Comparison of ENCODE assay signal across 8 mouse cellular contexts in genomic region chr16:35627992-35628607, GRCm38 (mm10).
A peak's percentile ranks its signal among the peaks of the same experiment; 100 is the strongest.
DNase-seq lines count a peak whose midpoint lies in the region; ATAC-seq and TF ChIP-seq lines count a peak whose summit lies in the region.

No protein-coding gene starts in this region.

- no peak for TF ChIP-seq EP300 in heart, postnatal 0 days (IDR thresholded peaks at IDR 0.05; ENCODE audit: low read depth)

- H3K4me2 ChIP-seq in heart, postnatal 0 days (ENCODE audit: low read depth, low read length): no peak overlapping the region
- no peak overlapping the region for H3K4me2 ChIP-seq in lung, embryonic 14.5 days

- 0 out of 2 replicates have a peak, but pooled peaks have one; percentile 51 for ATAC-seq in heart, postnatal 0 days (ENCODE audit: insufficient read depth, low read depth)
- peak; percentile 50; the same call in 1 of the 2 replicates for ATAC-seq in lung, embryonic 14.5 days (ENCODE audit: insufficient read depth)

- peak; percentile 82 for DNase-seq in brain, adult 2 months (ENCODE audit: low read depth, low spot score)
- peak; percentile 52 for DNase-seq in heart, postnatal 0 days (ENCODE audit: low spot score)
- peak; percentile 73 to 94 for DNase-seq in kidney, postnatal 36 days
- DNase-seq in lung, embryonic 14.5 days: peak; percentile 88
- DNase-seq in retina, adult 2 months (ENCODE audit: low read depth, low spot score): peak; percentile 48
- DNase-seq in thymus, postnatal 36 days: peak; percentile 52 to 61

- H3K9ac ChIP-seq in heart, postnatal 0 days (replicated peaks; ENCODE audit: low read depth, low read length): no peak overlapping the region
- H3K9ac ChIP-seq in lung, embryonic 14.5 days: no peak overlapping the region

- no peaks in the 10 kb centered on the region for H3K9me3 ChIP-seq in E14TG2a.4 (ENCODE audit: low read length)
- no peaks in the 10 kb centered on the region for H3K9me3 ChIP-seq in heart, postnatal 0 days (replicated peaks; ENCODE audit: control insufficient read depth, low read length)
- no peaks in the 10 kb centered on the region for H3K9me3 ChIP-seq in lung, embryonic 14.5 days (ENCODE audit: low read depth, low read length)

- H3K27ac ChIP-seq in embryonic fibroblast, embryonic 13.5 days (ENCODE audit: insufficient read depth, low read length): no peak overlapping the region
- H3K27ac ChIP-seq in heart, postnatal 0 days (ENCODE audit: low read depth): no peak overlapping the region
- no peak overlapping the region for H3K27ac ChIP-seq in lung, embryonic 14.5 days (ENCODE audit: low read depth)

- no peak for TF ChIP-seq POLR2A in embryonic fibroblast, embryonic 13.5 days (IDR thresholded peaks at IDR 0.05; ENCODE audit: low read depth, low read length)

- 41% methylated on average over 10 of the region's 10 CpGs for WGBS in heart, postnatal 0 days
- WGBS in lung, embryonic 14.5 days: 31% methylated on average over 10 of the region's 10 CpGs

- peak; percentile 74 for TF ChIP-seq CTCF in E14TG2a.4 (conservative IDR thresholded peaks at IDR 0.05; ENCODE audit: low read length)
- peak; percentile 89 for TF ChIP-seq CTCF in embryonic fibroblast, embryonic 13.5 days (IDR thresholded peaks at IDR 0.05; ENCODE audit: borderline replicate concordance, insufficient read depth, low read length)
- peak; percentile 87 for TF ChIP-seq CTCF in heart, postnatal 0 days (IDR thresholded peaks at IDR 0.05; ENCODE audit: low read depth)
- TF ChIP-seq CTCF in lung, embryonic 14.5 days (IDR thresholded peaks at IDR 0.05; ENCODE audit: low read depth): peak; percentile 97

- H3K27me3 ChIP-seq in E14TG2a.4 (ENCODE audit: insufficient read depth, low read length): peaks cover 18% of the 10 kb centered on the region
- no peaks in the 10 kb centered on the region for H3K27me3 ChIP-seq in heart, postnatal 0 days (ENCODE audit: control insufficient read depth, insufficient read depth, low read length)
- H3K27me3 ChIP-seq in lung, embryonic 14.5 days (ENCODE audit: insufficient read depth, low read length): no peaks in the 10 kb centered on the region

- H3K36me3 ChIP-seq in E14TG2a.4 (ENCODE audit: insufficient read depth, low read length): peaks cover 11% of the 10 kb centered on the region; the same call in 1 of the 2 replicates
- no peaks in the 10 kb centered on the region for H3K36me3 ChIP-seq in heart, postnatal 0 days (replicated peaks; ENCODE audit: control insufficient read depth, insufficient read depth, low read length)
- H3K36me3 ChIP-seq in lung, embryonic 14.5 days (ENCODE audit: insufficient read depth): no peaks in the 10 kb centered on the region

- peaks cover 66% of the 10 kb centered on the region for H3K4me1 ChIP-seq in E14TG2a.4 (replicated peaks; ENCODE audit: low read depth, low read length)
- no peaks in the 10 kb centered on the region; the same call in 1 of the 2 replicates for H3K4me1 ChIP-seq in embryonic fibroblast, embryonic 13.5 days (ENCODE audit: control insufficient read depth, insufficient read depth, low read length)
- peaks cover 6% of the 10 kb centered on the region for H3K4me1 ChIP-seq in heart, postnatal 0 days (ENCODE audit: control insufficient read depth, insufficient read depth)
- H3K4me1 ChIP-seq in lung, embryonic 14.5 days (ENCODE audit: insufficient read depth): no peaks in the 10 kb centered on the region

- no peak overlapping the region for H3K4me3 ChIP-seq in E14TG2a.4 (replicated peaks; ENCODE audit: low read length)
- H3K4me3 ChIP-seq in embryonic fibroblast, embryonic 13.5 days (ENCODE audit: insufficient read depth, low read length): no peak overlapping the region
- no peak overlapping the region for H3K4me3 ChIP-seq in heart, postnatal 0 days (ENCODE audit: low read depth, low read length)
- H3K4me3 ChIP-seq in lung, embryonic 14.5 days (ENCODE audit: low read depth, low read length): no peak overlapping the region
